Mouse (Mus musculus): ENCODE results near the gene Six5.
"Not testable (repeated sequence)": the region's sequence is repeated elsewhere in the genome, so short reads cannot be mapped to it uniquely, and the experiment has no call there.

Six5 gene

GRCm38 (mm10) chr7:19094471-19094825 is at the start of gene Six5:
Gene Six5, plus strand, starts transcription at chr7:19094594.
- peak; percentile 50 to 55 for DNase-seq

GRCm38 (mm10) chr7:19044616-19045015 is 49.8 kb upstream of the Six5 start:
- DNase-seq: no peak

- DNase-seq: no peak
These were observed 47.9 kb upstream of the Six5 start for GRCm38 (mm10) chr7:19046286-19047069.

- no peak for DNase-seq
These were observed 46.3 kb upstream of the Six5 start for GRCm38 (mm10) chr7:19048006-19048527.

GRCm38 (mm10) chr7:19049252-19049651 is 45.1 kb upstream of the Six5 start:
- no peak for DNase-seq

GRCm38 (mm10) chr7:19050172-19050571 is 44.2 kb upstream of the Six5 start:
- DNase-seq: no peak

- DNase-seq: no peak
These were observed 43.2 kb upstream of the Six5 start for GRCm38 (mm10) chr7:19051161-19051560.

GRCm38 (mm10) chr7:19052345-19053135 is 41.9 kb upstream of the Six5 start:
- DNase-seq: no peak

GRCm38 (mm10) chr7:19053136-19053532 is 41.3 kb upstream of the Six5 start:
- DNase-seq: no peak

- DNase-seq: peak; percentile 52
These were observed 40.2 kb upstream of the Six5 start, which contains the start of gene Rsph6a for GRCm38 (mm10) chr7:19054047-19054776. Gene Rsph6a, plus strand, starts transcription at chr7:19054690.

- DNase-seq: no peak
These were observed 39.7 kb upstream of the Six5 start for GRCm38 (mm10) chr7:19054777-19055076.

- DNase-seq: no peak
These were observed 39.3 kb upstream of the Six5 start for GRCm38 (mm10) chr7:19055108-19055507.

GRCm38 (mm10) chr7:19057405-19057804 is 37.0 kb upstream of the Six5 start:
- no peak for DNase-seq

GRCm38 (mm10) chr7:19065896-19066295 is 28.5 kb upstream of the Six5 start:
- DNase-seq: no peak

- DNase-seq: no peak
These were observed 27.3 kb upstream of the Six5 start for GRCm38 (mm10) chr7:19067063-19067462.

GRCm38 (mm10) chr7:19067935-19068334 is 26.5 kb upstream of the Six5 start:
- DNase-seq: no peak

GRCm38 (mm10) chr7:19068707-19069106 is 25.7 kb upstream of the Six5 start:
- peak; percentile 88 to 90 for DNase-seq

- peak; percentile 67 to 69 for DNase-seq
These were observed 24.9 kb upstream of the Six5 start for GRCm38 (mm10) chr7:19069500-19069899.

GRCm38 (mm10) chr7:19071024-19071423 is 23.4 kb upstream of the Six5 start:
- DNase-seq: not testable (repeated sequence)

GRCm38 (mm10) chr7:19073504-19073903 is 20.9 kb upstream of the Six5 start:
- DNase-seq: peak; percentile 74 to 75

GRCm38 (mm10) chr7:19074494-19074893 is 19.9 kb upstream of the Six5 start:
- DNase-seq: no peak

GRCm38 (mm10) chr7:19075231-19075630 is 19.2 kb upstream of the Six5 start:
- DNase-seq: no peak
